Mouse (Mus musculus) midbrain, embryonic 16.5 days (tissue): ENCODE measurements around the gene Gm20379. TPM values are rescaled to one million over a fixed set of nuclear protein-coding genes. Genes with fewer than 3 reads are reported as not detected.

Source experiments
- ATAC-seq: fragments of 200-750 bp; cut with Nextera tagmentation; 2 replicates; pipeline ENCODE4 v1.8.0; 2017; ENCODE audit warnings: moderate TSS enrichment
- H3K27ac ChIP-seq: fragments of 300-500 bp; sonication (generic); 2 replicates; pipeline ENCODE4 v1.5.1; 2014; ENCODE audit warnings: mild to moderate bottlenecking, low read length, mixed read lengths
- H3K27me3 ChIP-seq: fragments of 300-500 bp; sonication (generic); 2 replicates; pipeline ENCODE4 v1.6.1; 2014; ENCODE audit warnings: low read depth, low read length, mixed read lengths; ENCODE audit not compliant: control insufficient read depth, insufficient read depth
- H3K36me3 ChIP-seq: fragments of 300-500 bp; sonication (generic); 2 replicates; pipeline ENCODE4 v1.6.1; 2014; ENCODE audit warnings: mild to moderate bottlenecking, low read length, moderate library complexity, mixed read lengths; ENCODE audit not compliant: control insufficient read depth, insufficient read depth
- H3K4me1 ChIP-seq: fragments of 300-500 bp; sonication (generic); 2 replicates; pipeline ENCODE4 v1.6.1; 2014; ENCODE audit warnings: mild to moderate bottlenecking, low read length, mixed read lengths; ENCODE audit not compliant: control insufficient read depth, insufficient read depth
- H3K4me2 ChIP-seq: fragments of 300-500 bp; sonication (generic); 2 replicates; pipeline ENCODE4 v1.6.1; 2014; ENCODE audit warnings: mild to moderate bottlenecking, low read length, mixed read lengths
- H3K4me3 ChIP-seq: fragments of 300-500 bp; sonication (generic); 2 replicates; pipeline ENCODE4 v1.5.1; 2014; ENCODE audit warnings: low read depth, mild to moderate bottlenecking, low read length, moderate library complexity, mixed read lengths
- H3K9ac ChIP-seq: fragments of 300-500 bp; sonication (generic); 2 replicates; pipeline ENCODE4 v1.6.1; 2014; ENCODE audit warnings: low read depth, low read length, mixed read lengths
- H3K9me3 ChIP-seq: fragments of 300-500 bp; sonication (generic); replicated peaks from 2 replicates; pipeline ENCODE4 v1.6.1; 2014; ENCODE audit warnings: mild to moderate bottlenecking, low read length, mixed read lengths; ENCODE audit not compliant: control insufficient read depth, poor library complexity, severe bottlenecking
- WGBS: fragments of 180-500 bp; shearing (Covaris S2); extraction: QIAGEN DNeasy Blood & Tissue Kit; methylation state at CpG from one replicate; pipeline ENCODE4 v1.1.7; 2014; 5-methylcytosine and 5-hydroxymethylcytosine counted together
- polyA plus RNA-seq: library from polyadenylated mRNA; unstranded; fragments of >200 nt; fragmentation: Nextera tagmentation; extraction: Ambion mirVana; gene quantifications from 2 replicates; pipeline ENCODE4 v1.2.1, GENCODE M21; 2015

The Gm20379 gene
- polyA plus RNA-seq, 1 experiment from 2014 or later, result 0.75 TPM

DNA sequence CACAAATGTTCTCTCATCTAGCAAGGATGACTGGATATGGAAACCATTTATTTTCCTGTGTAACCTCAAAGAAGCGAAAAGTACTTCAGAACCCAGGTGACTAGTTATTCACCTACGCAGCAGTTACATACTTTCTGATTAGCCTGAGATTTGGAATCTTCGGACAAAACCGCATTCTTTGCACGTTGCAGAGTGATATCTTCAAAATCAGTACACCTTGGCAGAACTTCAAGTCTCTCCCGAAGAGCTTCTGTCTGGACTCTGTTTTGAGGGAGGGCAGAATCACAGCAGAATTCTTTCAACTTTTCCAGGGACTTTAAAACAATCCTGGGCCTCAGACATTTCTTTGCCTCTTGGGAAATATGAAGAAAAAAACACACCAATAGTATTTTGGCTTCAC lies 45.3 kb downstream of the Gm20379 start:
- no peak for ATAC-seq
- Histone ChIP-seq H3K27me3 (no peaks in the 10 kb centered on the region), H3K4me2 (no peak overlapping the region), H3K9me3 (no peaks in the 10 kb centered on the region), H3K27ac (no peak overlapping the region), H3K4me1 (peaks cover 13% of the 10 kb centered on the region), H3K36me3 (peaks cover 4% of the 10 kb centered on the region), H3K9ac (no peak overlapping the region), H3K4me3 (no peak overlapping the region)
- WGBS, result 93% methylated on average over 6 of the region's 6 CpGs

DNA sequence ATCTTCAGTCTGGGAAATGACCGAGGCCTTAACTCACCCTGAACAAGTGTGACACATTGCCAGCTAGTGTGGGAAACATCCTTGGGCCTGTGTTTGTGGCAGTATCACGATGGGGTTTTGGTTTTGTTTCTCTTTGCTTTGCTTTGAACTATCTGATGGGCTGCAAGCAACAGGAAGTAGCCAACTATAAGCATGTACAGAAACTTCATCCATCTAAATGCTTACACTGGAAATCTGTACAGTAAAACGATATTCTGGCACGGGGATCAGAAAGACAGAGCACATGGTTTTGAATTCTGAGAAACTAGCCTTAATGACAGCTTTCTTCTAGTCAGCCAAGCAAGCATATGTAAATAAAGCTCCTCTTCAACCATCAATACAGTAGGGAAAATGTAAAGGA lies 48.2 kb downstream of the Gm20379 start:
- Histone ChIP-seq H3K27ac (peak overlapping the region; percentile 92; the same call in 1 of the 2 replicates), H3K4me3 (peak overlapping the region; percentile 73), H3K9me3 (no peaks in the 10 kb centered on the region), H3K4me1 (peaks cover 13% of the 10 kb centered on the region), H3K4me2 (peak overlapping the region; percentile 99), H3K9ac (peak overlapping the region; percentile 80), H3K27me3 (no peaks in the 10 kb centered on the region), H3K36me3 (no peaks in the 10 kb centered on the region; the same call in 1 of the 2 replicates)
- WGBS, result 25% methylated on average over 4 of the region's 4 CpGs
- ATAC-seq, result no peak

DNA sequence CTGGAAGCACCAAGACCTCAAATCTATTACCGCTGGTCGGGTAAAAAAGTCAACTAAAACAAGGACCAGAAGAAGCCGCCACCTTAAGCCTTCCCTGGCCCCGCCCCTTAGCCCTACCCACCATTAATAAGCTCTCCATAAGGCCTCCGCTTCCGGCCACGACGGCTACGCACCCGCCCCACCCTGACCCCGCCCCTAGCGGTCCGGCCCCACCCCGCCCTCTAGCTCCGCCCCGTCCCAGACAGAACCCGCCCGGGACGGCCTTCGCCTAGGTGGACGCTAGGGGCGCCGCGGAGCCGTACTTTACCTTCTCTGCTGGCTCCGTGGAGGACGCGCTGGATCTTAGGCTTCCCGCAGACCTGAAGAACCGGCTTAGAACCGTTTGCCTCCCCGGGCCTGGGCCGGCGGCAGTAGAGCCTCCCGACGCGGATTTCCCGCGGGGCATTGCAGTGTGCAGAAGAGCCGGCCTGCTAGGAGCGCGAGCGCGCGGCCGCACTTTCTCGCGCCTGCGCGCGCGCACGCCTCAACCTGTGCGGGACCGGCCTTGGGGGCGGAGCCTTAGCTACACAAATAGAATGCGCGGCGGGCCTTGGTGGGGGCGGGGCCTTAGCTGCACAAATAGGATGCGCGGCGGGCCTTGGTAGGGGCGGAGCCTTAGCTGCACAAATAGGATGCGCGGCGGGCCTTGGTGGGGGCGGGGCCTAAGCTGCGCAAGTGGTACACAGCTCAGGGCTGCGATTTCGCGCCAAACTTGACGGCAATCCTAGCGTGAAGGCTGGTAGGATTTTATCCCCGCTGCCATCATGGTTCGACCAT lies 48.9 kb downstream of the Gm20379 start, which contains the start of the genes Dhfr and Msh3:
Gene Dhfr, plus strand, starts transcription at position 271 of the 816 bp plus-strand sequence.
Gene Msh3, minus strand, starts transcription at position 548 of the 816 bp plus-strand sequence.
- peak within 1 kb of the TSS; percentile 73 for H3K4me3 ChIP-seq
- H3K9me3 ChIP-seq, result no peaks in the 10 kb centered on the region
- peak within 1 kb of the TSS; percentile 99 for H3K4me2 ChIP-seq
- ATAC-seq, result peak; percentile 98
- peak within 1 kb of the TSS; percentile 92 for H3K27ac ChIP-seq
- under 1% methylated on average over 74 of the region's 76 CpGs for WGBS
- H3K4me1 ChIP-seq, result peaks cover 13% of the 10 kb centered on the region
- no peaks in the 10 kb centered on the region for H3K27me3 ChIP-seq
- peak within 1 kb of the TSS; percentile 80 for H3K9ac ChIP-seq
- H3K36me3 ChIP-seq, result no peaks in the 10 kb centered on the region

DNA sequence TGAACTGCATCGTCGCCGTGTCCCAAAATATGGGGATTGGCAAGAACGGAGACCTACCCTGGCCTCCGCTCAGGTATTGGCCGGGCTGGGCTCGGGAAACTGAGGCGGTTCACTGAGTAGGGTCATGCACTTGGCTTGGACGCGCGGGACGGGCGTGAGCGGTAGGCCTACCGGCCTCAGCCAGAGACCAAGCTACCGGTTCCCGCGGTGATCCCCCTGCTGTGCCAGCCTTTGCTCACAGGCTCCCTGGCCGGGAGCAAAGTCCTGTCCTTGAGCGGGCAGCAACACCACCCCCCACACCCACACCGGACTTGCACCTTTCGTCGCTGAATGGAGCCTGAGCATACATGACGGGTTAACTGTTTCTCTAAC lies 49.5 kb downstream of the Gm20379 start:
- 0% methylated on average over 24 of the region's 24 CpGs for WGBS
- H3K27ac ChIP-seq, result peak overlapping the region; percentile 28; the same call in 1 of the 2 replicates
- peak overlapping the region; percentile 99 for H3K4me2 ChIP-seq
- peak overlapping the region; percentile 73 for H3K4me3 ChIP-seq
- H3K27me3 ChIP-seq, result no peaks in the 10 kb centered on the region
- no peaks in the 10 kb centered on the region for H3K9me3 ChIP-seq
- H3K36me3 ChIP-seq, result no peaks in the 10 kb centered on the region
- peak; percentile 68 for ATAC-seq
- H3K4me1 ChIP-seq, result peaks cover 13% of the 10 kb centered on the region
- H3K9ac ChIP-seq, result peak overlapping the region; percentile 80

DNA sequence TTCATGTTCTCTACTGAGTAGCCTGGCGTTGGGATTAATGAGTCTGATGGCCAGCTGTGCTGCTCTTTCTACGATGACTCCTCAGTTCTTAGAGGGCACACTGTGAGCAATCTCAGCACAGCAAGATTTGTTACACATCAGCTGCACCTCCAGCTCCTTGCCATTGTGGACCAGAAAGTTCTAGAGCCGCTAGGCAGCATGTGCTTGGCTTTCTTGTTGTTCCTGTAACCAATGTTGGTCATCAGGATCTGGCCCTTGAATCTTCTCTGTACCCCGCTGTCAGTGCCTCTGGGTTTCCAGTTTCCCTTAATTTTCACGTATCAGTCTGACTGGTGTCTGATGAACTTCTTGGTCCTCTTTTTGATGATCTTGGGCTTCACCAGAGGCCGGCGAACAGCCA lies 50.6 kb downstream of the Gm20379 start:
- H3K36me3 ChIP-seq, result no peaks in the 10 kb centered on the region
- WGBS, result 75% methylated on average over 7 of the region's 7 CpGs
- H3K9ac ChIP-seq, result no peak overlapping the region
- no peaks in the 10 kb centered on the region for H3K9me3 ChIP-seq
- no peak overlapping the region for H3K4me2 ChIP-seq
- no peak overlapping the region for H3K4me3 ChIP-seq
- ATAC-seq, result no peak
- no peak overlapping the region for H3K27ac ChIP-seq
- peaks cover 13% of the 10 kb centered on the region for H3K4me1 ChIP-seq
- no peaks in the 10 kb centered on the region for H3K27me3 ChIP-seq

Other genes with a start within 250 kb of the Gm20379 start
- 10.5 and 14.6 TPM in 2 replicates for gene Rasgrf2, start 174.3 kb upstream of the Gm20379 start, polyA plus RNA-seq
- 3.2 and 3.3 TPM in 2 replicates for gene Dhfr, start 48.7 kb downstream of the Gm20379 start, polyA plus RNA-seq
- gene Msh3, start 49.0 kb downstream of the Gm20379 start, polyA plus RNA-seq, result 21.8 and 25.0 TPM in 2 replicates
- gene Ankrd34b, start 119.9 kb downstream of the Gm20379 start, polyA plus RNA-seq, result 3.6 and 3.8 TPM in 2 replicates
- 0.15 TPM in 1 of 2 replicates, not detected in the other for gene Fam151b, start 178.0 kb downstream of the Gm20379 start, polyA plus RNA-seq
- 10.9 and 11.1 TPM in 2 replicates for gene Zfyve16, start 224.9 kb downstream of the Gm20379 start, polyA plus RNA-seq